Mouse (Mus musculus): ENCODE measurements around the gene Mical3.

DNA sequence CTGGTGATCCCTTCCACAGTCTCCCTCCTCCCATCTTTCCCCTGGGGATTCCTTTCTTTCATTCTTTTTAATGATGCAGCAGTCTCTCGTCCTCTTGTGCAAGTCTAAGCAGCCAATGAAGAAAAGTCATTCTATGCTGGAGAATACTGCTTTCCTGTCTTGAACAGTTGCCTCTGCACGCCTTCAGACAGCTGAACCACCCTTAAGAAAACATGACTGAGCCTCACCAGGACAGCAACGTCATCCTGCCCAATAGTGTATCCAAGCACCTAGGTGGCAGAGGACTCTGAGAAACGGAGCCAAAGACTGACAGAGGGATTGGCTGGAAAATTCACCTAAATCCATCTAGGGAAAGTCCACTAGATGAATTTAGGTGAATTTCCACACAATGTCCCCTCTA lies 25.1 kb downstream of the Mical3 start:
- TF ChIP-seq EP300 (IDR thresholded peaks at IDR 0.05; ENCODE audit: low read depth) (no peak), CTCF (IDR thresholded peaks at IDR 0.05; ENCODE audit: low read depth) (no peak)

Measured in heart, postnatal 0 days (tissue).